Mouse (Mus musculus): ENCODE results near the gene Zc3h6.

DNA sequence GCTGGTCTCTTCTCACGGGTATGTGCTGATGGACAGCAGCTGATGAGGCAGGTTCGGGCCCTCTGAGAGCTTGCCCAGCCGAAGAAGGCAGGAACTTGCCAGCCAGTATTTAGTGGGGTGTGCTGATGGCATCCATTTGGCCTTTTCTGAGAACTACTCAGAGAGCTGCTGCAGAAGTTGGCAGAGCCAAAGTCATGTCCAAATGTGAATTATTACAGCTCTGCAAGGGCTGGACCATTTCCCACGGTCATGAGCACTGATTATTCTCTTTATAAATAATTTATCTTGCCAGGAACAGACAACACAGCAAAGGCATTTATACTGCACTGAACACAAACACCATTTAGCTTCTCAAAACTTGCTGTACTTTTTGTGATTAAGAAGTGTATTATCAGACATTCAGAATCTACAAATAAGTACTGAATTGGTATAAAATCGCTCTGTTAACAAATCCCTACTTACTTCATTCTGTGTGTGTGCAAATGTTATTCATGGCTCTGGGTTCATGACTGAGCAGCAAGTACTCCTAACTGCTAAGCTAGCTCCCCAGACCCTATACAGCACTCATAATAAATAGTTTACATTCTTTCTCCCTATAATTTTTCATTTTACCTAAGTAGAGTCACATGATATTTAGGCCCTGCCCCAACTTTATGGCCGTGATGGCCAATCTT lies 79.1 kb downstream of the Zc3h6 start:
- TF ChIP-seq ZNF384 (IDR thresholded peaks at IDR 0.05; ENCODE audit: low read depth, low read length) (no peak), HCFC1 (IDR thresholded peaks at IDR 0.05; ENCODE audit: borderline replicate concordance, insufficient read depth, low read length) (no peak), MAFK (IDR thresholded peaks at IDR 0.05; ENCODE audit: insufficient read depth, low read depth, low read length) (no peak), CHD2 (IDR thresholded peaks at IDR 0.05; ENCODE audit: low read depth, low read length) (no peak)
